Mouse (Mus musculus): ENCODE data around the gene Epn2. TPM values are rescaled to one million over a fixed set of nuclear protein-coding genes. Genes with fewer than 3 reads are reported as not detected.

Epn2 gene
- total and polyA plus RNA-seq, 2 experiments from 2014 or later: 74.3 to 74.9 TPM

DNA sequence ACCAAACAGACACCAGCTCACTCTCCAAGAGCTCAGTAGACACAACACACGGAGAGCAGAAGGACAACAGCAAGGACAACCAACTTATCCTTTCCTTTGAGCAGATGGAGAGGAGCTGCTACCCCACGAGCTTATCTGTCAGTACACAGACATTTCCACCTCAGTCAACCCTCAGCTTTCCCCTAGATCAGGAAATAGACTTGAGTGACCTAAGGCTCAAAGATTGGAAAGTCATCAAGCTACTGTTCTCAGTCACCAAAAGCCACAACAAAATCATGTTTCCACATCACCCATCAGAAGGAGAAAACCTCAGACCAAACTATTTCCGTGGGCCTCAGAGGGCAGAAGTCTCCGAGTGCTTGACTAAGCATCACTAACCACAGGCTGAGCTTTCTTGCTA lies 15.5 kb downstream of the Epn2 start:
- ATAC-seq (ENCODE audit: low FRiP score): no peak
- H3K27me3 ChIP-seq (ENCODE audit: insufficient read depth, low read length): no peaks in the 10 kb centered on the region
- H3K9me3 ChIP-seq (ENCODE audit: low read length): no peaks in the 10 kb centered on the region
- peaks cover 7% of the 10 kb centered on the region; the same call in 1 of the 2 replicates for H3K4me1 ChIP-seq (ENCODE audit: insufficient read depth, low read length)
- no peak for DNase-seq (ENCODE audit: low spot score)
- H3K4me3 ChIP-seq (ENCODE audit: low read depth, low read length): no peak overlapping the region
- H3K36me3 ChIP-seq (ENCODE audit: insufficient read depth, low read length): no peaks in the 10 kb centered on the region
- H3K4me2 ChIP-seq (ENCODE audit: low read depth, low read length, poor library complexity, severe bottlenecking): no peak overlapping the region
- TF ChIP-seq CTCF (IDR thresholded peaks at IDR 0.05): no peak
- H3K9ac ChIP-seq (replicated peaks; ENCODE audit: low read length, poor library complexity, severe bottlenecking): no peak overlapping the region
- H3K27ac ChIP-seq (ENCODE audit: low read depth, low read length): no peak overlapping the region
- 85% methylated on average over 4 of the region's 4 CpGs for WGBS

- H3K9ac ChIP-seq (replicated peaks; ENCODE audit: low read length, poor library complexity, severe bottlenecking): no peak overlapping the region
- no peaks in the 10 kb centered on the region for H3K27me3 ChIP-seq (ENCODE audit: insufficient read depth, low read length)
- no peak overlapping the region for H3K4me2 ChIP-seq (ENCODE audit: low read depth, low read length, poor library complexity, severe bottlenecking)
- TF ChIP-seq CTCF (IDR thresholded peaks at IDR 0.05): no peak
- H3K27ac ChIP-seq (ENCODE audit: low read depth, low read length): no peak overlapping the region
- no peaks in the 10 kb centered on the region for H3K9me3 ChIP-seq (ENCODE audit: low read length)
- H3K36me3 ChIP-seq (ENCODE audit: insufficient read depth, low read length): no peaks in the 10 kb centered on the region
- no peak for ATAC-seq (ENCODE audit: low FRiP score)
- WGBS: 75% methylated on average over 5 of the region's 5 CpGs
- DNase-seq (ENCODE audit: low spot score): no peak
- peaks cover 7% of the 10 kb centered on the region; the same call in 1 of the 2 replicates for H3K4me1 ChIP-seq (ENCODE audit: insufficient read depth, low read length)
- no peak overlapping the region for H3K4me3 ChIP-seq (ENCODE audit: low read depth, low read length)
These were observed 17.1 kb downstream of the Epn2 start for GRCm38 (mm10) chr11:61562421-61562820.

- ATAC-seq (ENCODE audit: low FRiP score) (no peak), DNase-seq (ENCODE audit: low spot score) (no peak)
- Histone ChIP-seq H3K27ac (ENCODE audit: low read depth, low read length) (no peak overlapping the region), H3K9me3 (ENCODE audit: low read length) (no peaks in the 10 kb centered on the region), H3K9ac (replicated peaks; ENCODE audit: low read length, poor library complexity, severe bottlenecking) (no peak overlapping the region), H3K4me3 (ENCODE audit: low read depth, low read length) (no peak overlapping the region), H3K36me3 (ENCODE audit: insufficient read depth, low read length) (no peaks in the 10 kb centered on the region), H3K27me3 (ENCODE audit: insufficient read depth, low read length) (no peaks in the 10 kb centered on the region), H3K4me1 (ENCODE audit: insufficient read depth, low read length) (peaks cover 6% of the 10 kb centered on the region; the same call in 1 of the 2 replicates), H3K4me2 (ENCODE audit: low read depth, low read length, poor library complexity, severe bottlenecking) (no peak overlapping the region)
- 86% methylated on average over 5 of the region's 5 CpGs for WGBS
- TF ChIP-seq CTCF (IDR thresholded peaks at IDR 0.05): no peak
These were observed 19.9 kb downstream of the Epn2 start for GRCm38 (mm10) chr11:61559572-61559971.

DNA sequence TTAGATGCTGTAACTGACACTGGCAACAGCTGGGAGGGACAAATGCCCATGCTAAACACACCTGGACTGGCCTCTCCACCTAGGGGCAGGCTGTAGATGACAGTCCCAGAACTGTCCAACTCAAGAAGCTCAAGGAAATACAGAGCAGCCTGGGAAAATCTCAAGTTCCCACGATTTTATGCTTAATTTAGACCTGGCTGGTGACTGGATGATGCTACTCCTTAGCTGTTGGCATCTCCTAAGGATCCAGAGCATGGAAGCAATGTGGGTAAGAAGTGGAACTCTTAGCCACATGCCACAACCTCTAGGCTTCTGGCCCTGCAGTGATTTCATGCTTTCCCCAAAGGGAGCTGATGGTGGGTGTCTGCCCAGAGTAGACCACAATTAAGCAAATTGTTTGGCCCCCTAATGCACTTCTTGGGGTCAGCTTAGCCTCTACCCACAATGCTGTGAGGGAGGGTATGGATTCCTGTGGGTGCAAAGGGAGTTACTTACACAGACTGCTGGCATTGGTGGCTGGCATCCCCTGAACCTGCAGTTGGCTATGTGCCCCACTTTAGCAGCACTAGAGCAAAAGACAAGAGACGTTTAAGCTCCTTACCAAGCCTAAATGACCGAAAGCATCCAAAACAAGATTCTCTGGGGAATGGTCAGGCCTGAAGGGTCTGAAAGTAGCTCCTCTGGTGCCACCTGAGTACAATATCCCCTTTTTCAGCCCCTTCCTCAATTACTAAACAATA lies 26.3 kb downstream of the Epn2 start:
- H3K27me3 ChIP-seq (ENCODE audit: insufficient read depth, low read length): no peaks in the 10 kb centered on the region
- WGBS: 72% methylated on average over 3 of the region's 3 CpGs
- no peaks in the 10 kb centered on the region for H3K4me1 ChIP-seq (ENCODE audit: insufficient read depth, low read length)
- no peaks in the 10 kb centered on the region for H3K9me3 ChIP-seq (ENCODE audit: low read length)
- H3K36me3 ChIP-seq (ENCODE audit: insufficient read depth, low read length): peaks cover 3% of the 10 kb centered on the region; the same call in 1 of the 2 replicates
- no peak overlapping the region for H3K9ac ChIP-seq (replicated peaks; ENCODE audit: low read length, poor library complexity, severe bottlenecking)
- no peak for DNase-seq (ENCODE audit: low spot score)
- no peak overlapping the region for H3K4me2 ChIP-seq (ENCODE audit: low read depth, low read length, poor library complexity, severe bottlenecking)
- H3K27ac ChIP-seq (ENCODE audit: low read depth, low read length): no peak overlapping the region
- no peak for TF ChIP-seq CTCF (IDR thresholded peaks at IDR 0.05)
- no peak for ATAC-seq (ENCODE audit: low FRiP score)
- no peak overlapping the region for H3K4me3 ChIP-seq (ENCODE audit: low read depth, low read length)

GRCm38 (mm10) chr11:61550631-61551030 lies 28.9 kb downstream of the Epn2 start:
- DNase-seq (ENCODE audit: low spot score) (no peak), ATAC-seq (ENCODE audit: low FRiP score) (no peak)
- no peak overlapping the region for H3K27ac ChIP-seq (ENCODE audit: low read depth, low read length)
- H3K27me3 ChIP-seq (ENCODE audit: insufficient read depth, low read length): no peaks in the 10 kb centered on the region
- no peaks in the 10 kb centered on the region for H3K9me3 ChIP-seq (ENCODE audit: low read length)
- H3K4me3 ChIP-seq (ENCODE audit: low read depth, low read length): no peak overlapping the region
- no peak for TF ChIP-seq CTCF (IDR thresholded peaks at IDR 0.05)
- H3K4me1 ChIP-seq (ENCODE audit: insufficient read depth, low read length): no peaks in the 10 kb centered on the region
- H3K36me3 ChIP-seq (ENCODE audit: insufficient read depth, low read length): peaks cover 13% of the 10 kb centered on the region
- no peak overlapping the region for H3K4me2 ChIP-seq (ENCODE audit: low read depth, low read length, poor library complexity, severe bottlenecking)
- no peak overlapping the region for H3K9ac ChIP-seq (replicated peaks; ENCODE audit: low read length, poor library complexity, severe bottlenecking)

- ATAC-seq (ENCODE audit: low FRiP score) (no peak), DNase-seq (ENCODE audit: low spot score) (no peak)
- Histone ChIP-seq H3K4me2 (ENCODE audit: low read depth, low read length, poor library complexity, severe bottlenecking) (no peak overlapping the region), H3K9me3 (ENCODE audit: low read length) (no peaks in the 10 kb centered on the region), H3K27me3 (ENCODE audit: insufficient read depth, low read length) (no peaks in the 10 kb centered on the region), H3K36me3 (ENCODE audit: insufficient read depth, low read length) (peaks cover 15% of the 10 kb centered on the region), H3K4me3 (ENCODE audit: low read depth, low read length) (no peak overlapping the region), H3K9ac (replicated peaks; ENCODE audit: low read length, poor library complexity, severe bottlenecking) (no peak overlapping the region), H3K27ac (ENCODE audit: low read depth, low read length) (no peak overlapping the region), H3K4me1 (ENCODE audit: insufficient read depth, low read length) (no peaks in the 10 kb centered on the region)
- no peak for TF ChIP-seq CTCF (IDR thresholded peaks at IDR 0.05)
- WGBS: 89% methylated on average over 4 of the region's 4 CpGs
These were observed 31.8 kb downstream of the Epn2 start for GRCm38 (mm10) chr11:61547710-61548109.

Measured in midbrain, postnatal 0 days (tissue).